Mouse (Mus musculus): Measurements from ENCODE around the gene Ptpn22. TPM values are rescaled to one million over a fixed set of nuclear protein-coding genes. Genes with fewer than 3 reads are reported as not detected.
"Not testable (repeated sequence)": the region's sequence is repeated elsewhere in the genome, so short reads cannot be mapped to it uniquely, and the experiment has no call there.

The Ptpn22 gene
- total RNA-seq (2021), result under 1 TPM; 0.49 to 0.52 TPM
- long read RNA-seq, experiment 1, partial matches to known transcripts, result 0 of 1 reads
- long read RNA-seq, experiment 1, other reads (novel, unspliced or antisense), result 0 of 1 reads
- long read RNA-seq, experiment 2, partial matches to known transcripts, result 0 of 1 reads
- long read RNA-seq, experiment 2, other reads (novel, unspliced or antisense), result 0 of 1 reads

- DNase-seq (ENCODE audit: low spot score in 2 of 2), result no peak
Observed at GRCm38 (mm10) chr3:103858881-103859801, at the start of gene Ptpn22. Gene Ptpn22 (plus strand): TSS chr3:103859795.

- no peak for DNase-seq (ENCODE audit: low spot score in 2 of 2)
Observed at GRCm38 (mm10) chr3:103809799-103810150, 49.8 kb upstream of the Ptpn22 start.

- no peak for DNase-seq (ENCODE audit: low spot score in 2 of 2)
Observed at GRCm38 (mm10) chr3:103810967-103811366, 48.6 kb upstream of the Ptpn22 start.

GRCm38 (mm10) chr3:103827548-103827947 lies 32.0 kb upstream of the Ptpn22 start:
- no peak for DNase-seq (ENCODE audit: low spot score in 2 of 2)

GRCm38 (mm10) chr3:103829036-103829435 lies 30.6 kb upstream of the Ptpn22 start:
- DNase-seq (ENCODE audit: low spot score in 2 of 2), result no peak

GRCm38 (mm10) chr3:103830681-103831080 lies 28.9 kb upstream of the Ptpn22 start:
- not testable (repeated sequence) for DNase-seq (ENCODE audit: low spot score in 2 of 2)

GRCm38 (mm10) chr3:103831146-103831545 lies 28.4 kb upstream of the Ptpn22 start:
- no peak for DNase-seq (ENCODE audit: low spot score in 2 of 2)

- DNase-seq (ENCODE audit: low spot score in 2 of 2), result no peak
Observed at GRCm38 (mm10) chr3:103832426-103832825, 27.2 kb upstream of the Ptpn22 start, which contains the start of gene Bcl2l15. Gene Bcl2l15 (plus strand): TSS chr3:103832601.

GRCm38 (mm10) chr3:103834001-103834400 lies 25.6 kb upstream of the Ptpn22 start:
- no peak for DNase-seq (ENCODE audit: low spot score in 2 of 2)

- no peak for DNase-seq (ENCODE audit: low spot score in 2 of 2)
Observed at GRCm38 (mm10) chr3:103835272-103835950, 24.2 kb upstream of the Ptpn22 start.

- no peak for DNase-seq (ENCODE audit: low spot score in 2 of 2)
Observed at GRCm38 (mm10) chr3:103835951-103836310, 23.7 kb upstream of the Ptpn22 start.

GRCm38 (mm10) chr3:103836453-103836852 lies 23.1 kb upstream of the Ptpn22 start:
- DNase-seq (ENCODE audit: low spot score in 2 of 2), result no peak

GRCm38 (mm10) chr3:103839711-103840110 lies 19.9 kb upstream of the Ptpn22 start:
- no peak for DNase-seq (ENCODE audit: low spot score in 2 of 2)

GRCm38 (mm10) chr3:103840195-103840594 lies 19.4 kb upstream of the Ptpn22 start:
- DNase-seq (ENCODE audit: low spot score in 2 of 2), result not testable (repeated sequence)

- DNase-seq (ENCODE audit: low spot score in 2 of 2), result not testable (repeated sequence)
Observed at GRCm38 (mm10) chr3:103840946-103841345, 18.6 kb upstream of the Ptpn22 start.

- DNase-seq (ENCODE audit: low spot score in 2 of 2), result no peak
Observed at GRCm38 (mm10) chr3:103850644-103851363, 8.8 kb upstream of the Ptpn22 start.

GRCm38 (mm10) chr3:103851481-103851880 lies 8.1 kb upstream of the Ptpn22 start:
- DNase-seq (ENCODE audit: low spot score in 2 of 2), result no peak

GRCm38 (mm10) chr3:103851882-103852281 lies 7.7 kb upstream of the Ptpn22 start:
- no peak for DNase-seq (ENCODE audit: low spot score in 2 of 2)

- DNase-seq (ENCODE audit: low spot score in 2 of 2), result peak in 1 of 2 experiments; percentile 24
Observed at GRCm38 (mm10) chr3:103852565-103853299, 6.9 kb upstream of the Ptpn22 start.

GRCm38 (mm10) chr3:103853804-103854203 lies 5.8 kb upstream of the Ptpn22 start:
- no peak for DNase-seq (ENCODE audit: low spot score in 2 of 2)

Data from gastrocnemius, postnatal 4 days (tissue).